Mouse (Mus musculus): ENCODE results near the gene Glt6d1.

The Glt6d1 gene

GRCm38 (mm10) chr2:25789092-25789491 lies 26.6 kb downstream of the Glt6d1 start:
- DNase-seq = no peak

GRCm38 (mm10) chr2:25785573-25786322 lies 29.9 kb downstream of the Glt6d1 start:
- DNase-seq = no peak

- no peak for DNase-seq
These were observed 33.7 kb downstream of the Glt6d1 start, which contains the start of gene Gm13539 for GRCm38 (mm10) chr2:25781957-25782356. Gene Gm13539 (plus strand): TSS chr2:25782257.

DNA sequence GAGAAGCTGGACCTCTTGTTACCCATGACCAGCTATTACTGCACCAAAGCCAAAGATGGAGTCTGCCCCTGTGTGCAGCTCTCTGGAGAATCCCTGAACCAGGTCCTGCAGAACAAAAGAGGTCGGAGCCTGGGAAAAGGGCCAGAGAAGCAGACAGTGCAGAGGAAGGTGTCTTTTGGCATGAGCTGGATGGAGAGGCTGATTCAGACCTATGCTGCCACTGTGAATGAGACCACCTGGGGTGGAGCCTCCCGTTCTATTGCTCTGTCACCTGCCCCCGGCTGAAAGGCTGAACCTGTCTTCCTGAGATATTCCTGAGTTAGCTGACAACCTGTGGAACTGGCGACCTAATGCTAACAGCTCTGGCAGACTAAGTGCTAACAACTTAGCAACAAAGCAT lies 34.7 kb downstream of the Glt6d1 start:
- DNase-seq = no peak

DNA sequence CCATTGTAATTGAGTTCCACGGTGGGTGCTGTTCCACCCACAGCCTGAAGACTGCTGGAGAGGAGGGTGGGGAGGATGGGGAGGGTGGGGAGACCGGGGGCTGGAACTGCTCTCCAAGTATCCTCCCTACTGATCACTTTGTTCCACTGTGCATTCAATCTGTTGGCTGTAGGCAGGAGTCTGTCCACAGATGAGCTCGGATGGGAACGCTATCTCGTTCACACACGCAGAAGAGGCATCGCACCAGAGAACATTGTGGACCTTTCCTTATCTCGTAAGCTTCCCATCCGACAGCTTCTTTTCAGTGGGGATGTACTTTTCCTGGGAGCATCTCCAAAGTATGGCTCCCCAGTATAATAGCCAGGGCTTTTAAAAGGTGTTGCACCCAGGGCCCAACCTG lies 36.6 kb downstream of the Glt6d1 start:
- no peak for DNase-seq

GRCm38 (mm10) chr2:25776717-25777116 lies 38.9 kb downstream of the Glt6d1 start, which contains the start of gene Lcn11:
Gene Lcn11 (plus strand): TSS chr2:25777017.
- no peak for DNase-seq

- DNase-seq = peak; percentile 34
These were observed 39.7 kb downstream of the Glt6d1 start for GRCm38 (mm10) chr2:25775991-25776390.

GRCm38 (mm10) chr2:25774640-25775039 lies 41.0 kb downstream of the Glt6d1 start:
- no peak for DNase-seq

- no peak for DNase-seq
These were observed 42.1 kb downstream of the Glt6d1 start for GRCm38 (mm10) chr2:25773507-25773906.

DNA sequence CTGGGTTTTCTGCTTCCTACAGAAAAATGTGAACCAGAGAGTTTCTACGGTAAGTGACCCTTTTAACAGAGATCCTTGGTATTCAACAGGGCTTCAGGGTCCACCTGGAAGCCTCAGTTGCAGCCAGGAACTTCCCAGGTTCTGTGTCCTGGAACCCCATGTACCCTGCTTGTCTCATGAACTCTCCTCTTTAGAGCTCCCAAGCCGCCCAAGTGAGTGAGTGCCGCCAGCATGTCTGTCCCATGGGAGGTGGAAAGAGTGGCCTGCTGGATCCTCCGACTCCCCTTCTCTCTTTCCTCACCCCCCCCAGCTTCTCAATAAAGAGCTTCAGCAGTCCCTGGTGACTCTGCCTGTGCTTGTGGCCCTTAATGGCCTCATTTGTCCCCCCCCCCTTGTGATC lies 47.9 kb downstream of the Glt6d1 start:
- no peak for DNase-seq

DNA sequence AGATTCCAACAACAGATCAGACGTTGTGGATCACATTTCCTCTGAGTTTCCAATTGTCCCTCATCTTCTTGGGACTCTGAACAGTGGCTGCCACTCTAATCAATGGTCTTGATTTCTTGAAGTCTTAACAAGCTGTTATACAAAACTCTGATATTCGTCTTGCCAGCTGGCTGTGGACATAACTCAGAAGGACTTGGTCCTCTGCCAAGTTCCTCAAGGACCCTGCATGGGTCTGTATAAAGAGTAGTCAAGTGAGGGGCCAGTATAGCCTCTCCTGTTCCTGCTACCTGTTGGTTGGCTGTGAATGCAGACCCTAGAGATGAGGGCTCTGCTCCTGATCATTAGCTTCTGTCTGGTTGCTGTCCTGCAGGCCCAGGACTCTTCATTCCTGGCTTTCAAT lies 50.4 kb downstream of the Glt6d1 start, which contains the start of gene Lcn3:
Gene Lcn3 (plus strand): TSS at position 301 of the 400 bp plus-strand sequence.
- DNase-seq = no peak

DNA sequence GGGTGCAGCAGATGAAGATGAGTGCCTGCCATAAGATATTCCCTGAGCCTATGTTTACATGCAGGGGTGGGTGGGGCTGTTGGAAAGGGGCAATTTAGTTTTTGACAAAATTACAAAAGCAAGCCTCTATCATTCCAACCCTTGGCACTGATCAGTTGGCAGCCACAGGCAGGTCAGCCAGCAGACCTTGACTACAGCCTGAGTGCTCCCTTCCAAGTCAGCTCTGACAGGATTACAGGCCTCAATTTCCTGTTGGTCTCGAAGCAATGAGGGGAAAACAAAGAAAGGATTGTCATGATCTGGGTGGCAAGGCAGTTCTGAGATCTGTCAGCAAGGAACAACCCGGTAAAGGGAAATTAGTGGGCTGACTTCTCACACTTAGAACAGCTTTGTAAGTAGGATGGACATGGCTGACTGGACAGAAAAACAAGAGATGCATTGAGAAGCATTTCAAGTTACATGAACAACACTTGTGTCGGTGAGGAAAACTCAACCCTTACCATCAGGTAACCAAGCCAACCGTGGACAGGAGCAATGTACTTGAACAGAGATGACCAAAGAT lies 57.5 kb downstream of the Glt6d1 start:
- no peak for DNase-seq

DNA sequence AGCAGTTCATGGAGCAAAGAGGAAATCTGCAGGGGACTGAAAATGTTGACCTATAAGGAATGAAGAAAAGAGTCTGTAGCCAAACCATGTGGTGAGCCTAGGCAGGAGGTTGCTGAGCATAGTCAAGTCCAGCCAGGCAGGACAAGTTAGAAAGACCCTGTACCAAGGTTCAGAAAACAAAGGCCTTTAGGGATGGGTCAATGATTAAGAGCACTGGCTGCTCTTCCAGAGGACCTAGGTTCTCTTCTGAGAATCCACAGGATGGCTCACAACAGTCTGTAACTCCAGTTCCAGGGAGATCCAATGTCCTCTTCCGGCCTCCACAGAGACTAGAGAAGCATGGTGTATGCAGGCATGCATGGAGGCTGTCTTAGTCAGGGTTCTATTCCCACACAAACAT lies 61.4 kb downstream of the Glt6d1 start:
- DNase-seq = peak; percentile 52
